Mouse (Mus musculus): ENCODE results near the gene Smad1. TPM values are rescaled to one million over a fixed set of nuclear protein-coding genes. Genes with fewer than 3 reads are reported as not detected.

Smad1 gene
- polyA plus RNA-seq, 1 experiment: 0.51 TPM

DNA sequence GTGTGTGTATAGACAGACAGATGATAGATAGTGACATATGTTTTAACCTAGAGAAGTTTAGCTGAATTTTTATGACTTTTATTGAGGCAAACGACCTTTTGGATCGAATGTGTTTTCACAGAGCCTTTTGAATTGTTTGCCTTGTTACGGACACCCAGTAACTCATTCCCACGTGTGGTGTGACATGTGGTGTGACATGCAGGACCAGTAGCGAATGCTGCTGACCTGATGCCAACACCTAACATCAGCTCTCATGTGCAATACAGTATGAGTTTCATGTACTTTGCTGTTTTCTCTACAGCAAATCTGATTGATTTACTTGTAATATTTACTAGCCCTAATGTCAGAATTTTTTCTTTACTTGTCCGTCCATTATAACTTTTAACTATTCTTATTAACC is 53.5 kb downstream of the Smad1 start:
- no peak for TF ChIP-seq GATA1 (IDR thresholded peaks at IDR 0.05; ENCODE audit: low read length)

DNA sequence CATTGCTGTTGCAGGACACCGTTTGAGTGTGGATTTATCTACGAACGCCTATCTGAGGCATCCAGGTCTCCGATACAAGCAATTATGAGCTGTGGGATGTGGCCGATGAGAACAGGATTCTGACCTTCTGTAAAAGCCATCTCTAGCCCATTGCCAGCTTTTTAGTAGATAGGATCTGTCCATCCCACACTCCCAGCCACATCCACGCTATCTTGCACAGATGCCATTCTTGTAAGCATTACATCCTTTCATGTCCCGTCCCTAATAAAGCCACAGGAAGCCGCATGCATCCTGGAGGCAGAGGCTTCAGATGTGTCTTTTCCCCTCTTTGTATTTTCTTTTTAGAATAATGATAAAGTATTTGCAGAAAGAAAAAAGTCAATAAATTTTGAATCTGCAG is 58.1 kb downstream of the Smad1 start:
- TF ChIP-seq GATA1 (IDR thresholded peaks at IDR 0.05; ENCODE audit: low read length): no peak

DNA sequence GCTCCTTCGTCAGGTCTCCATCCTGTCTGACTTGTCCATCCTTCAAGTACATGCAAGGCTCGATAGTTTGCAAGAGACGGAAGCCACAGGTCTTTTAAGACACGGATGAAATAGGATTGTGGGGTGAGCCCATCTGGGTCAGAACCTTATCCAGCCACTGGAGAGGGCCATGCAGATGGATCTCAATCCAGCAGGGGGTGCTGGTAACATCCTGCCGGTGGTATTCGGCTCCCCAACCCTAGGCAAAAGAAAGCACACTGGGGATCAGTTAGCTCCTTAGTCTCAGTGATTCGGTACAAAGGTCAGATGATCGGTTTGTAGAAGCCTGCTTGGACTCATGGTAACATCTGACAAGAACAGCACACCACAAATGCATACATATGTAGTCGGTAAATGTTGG is 59.8 kb downstream of the Smad1 start:
- no peak for TF ChIP-seq GATA1 (IDR thresholded peaks at IDR 0.05; ENCODE audit: low read length)

DNA sequence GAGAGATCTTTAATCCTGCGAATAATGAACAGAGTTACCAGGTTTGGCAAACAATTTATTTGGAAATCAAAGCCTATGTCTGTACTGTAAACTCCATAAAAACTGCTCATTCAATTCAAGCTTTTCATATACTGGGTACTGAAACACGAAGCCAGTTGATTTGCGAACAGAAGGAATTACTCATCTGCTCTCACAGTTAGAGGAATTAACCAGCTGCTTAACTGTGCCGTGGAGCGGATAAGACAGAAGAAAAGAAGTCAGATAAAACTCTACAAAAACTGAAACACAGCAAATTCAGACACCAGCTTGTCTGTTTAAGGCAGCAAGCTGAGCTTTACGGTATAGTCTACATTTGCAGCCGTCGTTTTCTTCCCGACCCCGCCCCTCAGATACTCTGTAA is 60.7 kb downstream of the Smad1 start:
- TF ChIP-seq GATA1 (IDR thresholded peaks at IDR 0.05; ENCODE audit: low read length): no peak

DNA sequence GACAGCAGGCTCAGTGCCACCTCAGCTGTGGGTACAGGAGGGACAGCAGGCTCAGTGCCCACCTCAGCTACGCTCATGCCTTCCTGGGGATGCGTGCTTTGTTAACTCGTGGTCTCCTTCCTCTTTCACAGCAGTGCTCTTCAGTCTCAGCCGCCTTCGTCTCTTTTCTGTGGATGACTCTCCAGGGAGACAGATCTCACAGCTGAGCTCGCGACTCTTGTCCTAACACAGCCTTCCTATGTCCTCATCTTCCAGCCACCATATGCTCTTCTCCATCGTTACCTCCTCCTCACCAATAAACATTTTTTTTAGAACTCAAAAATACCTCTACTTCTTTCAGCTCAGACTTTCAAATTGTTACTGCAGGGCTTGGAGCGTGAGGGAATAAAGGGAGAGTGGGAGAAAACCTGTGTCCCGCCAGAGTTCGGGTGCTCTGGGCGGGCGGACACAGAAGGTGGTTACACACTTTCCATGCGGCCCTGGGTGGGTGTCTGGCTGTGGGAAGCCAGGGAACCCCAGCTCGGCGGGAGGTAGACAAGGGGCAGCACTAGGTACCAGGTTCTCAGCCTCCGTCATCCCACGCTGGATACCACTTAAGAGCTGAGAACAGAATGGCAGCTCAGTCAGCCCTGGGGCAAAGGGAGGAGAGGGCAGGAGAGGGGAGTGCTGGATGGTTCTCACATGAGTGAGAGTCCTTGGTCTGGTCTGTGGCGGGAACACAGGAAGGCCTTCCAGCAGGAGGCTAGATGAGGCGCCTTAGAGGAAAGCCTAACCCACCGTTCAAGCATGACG is 67.0 kb downstream of the Smad1 start:
- no peak for TF ChIP-seq GATA1 (IDR thresholded peaks at IDR 0.05; ENCODE audit: low read length)

DNA sequence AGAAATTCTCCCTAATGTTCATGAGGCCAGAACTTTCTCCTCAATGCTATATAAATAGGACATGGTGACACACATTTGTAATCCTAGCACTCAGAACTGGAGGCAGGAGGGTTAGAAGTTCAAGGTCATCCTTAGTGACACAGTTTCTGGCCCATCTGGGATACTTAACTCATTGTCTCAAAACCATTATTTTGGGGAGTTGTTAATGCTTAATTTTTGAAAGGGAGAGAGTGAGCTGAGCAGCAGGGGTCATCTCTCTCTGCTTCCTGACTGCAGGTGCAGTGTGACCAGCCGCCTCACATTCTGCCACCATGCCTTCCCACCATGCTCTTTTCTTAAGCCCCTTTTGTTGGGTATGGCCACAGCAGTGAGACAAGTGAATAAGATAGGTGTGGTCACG is 67.7 kb downstream of the Smad1 start:
- TF ChIP-seq GATA1 (IDR thresholded peaks at IDR 0.05; ENCODE audit: low read length): no peak

DNA sequence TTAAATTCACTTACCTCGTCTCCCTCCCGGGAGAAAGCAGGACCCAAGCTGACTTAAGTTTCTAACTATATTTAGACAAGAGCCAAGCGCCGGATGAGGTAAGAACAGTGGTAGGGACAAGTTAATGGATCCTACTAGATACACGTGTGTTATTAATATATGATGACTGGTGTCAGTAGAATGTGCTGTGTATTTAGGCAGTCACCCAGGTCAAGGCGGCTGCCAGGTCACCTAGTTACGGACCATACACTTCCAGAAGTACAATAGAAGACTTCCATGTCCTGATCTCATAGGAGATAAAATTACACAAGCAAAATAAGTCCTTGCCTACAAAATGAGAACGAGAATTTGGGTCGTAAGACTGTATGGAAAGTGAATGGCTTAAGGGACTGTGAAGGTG is 68.3 kb downstream of the Smad1 start:
- TF ChIP-seq GATA1 (IDR thresholded peaks at IDR 0.05; ENCODE audit: low read length): no peak

DNA sequence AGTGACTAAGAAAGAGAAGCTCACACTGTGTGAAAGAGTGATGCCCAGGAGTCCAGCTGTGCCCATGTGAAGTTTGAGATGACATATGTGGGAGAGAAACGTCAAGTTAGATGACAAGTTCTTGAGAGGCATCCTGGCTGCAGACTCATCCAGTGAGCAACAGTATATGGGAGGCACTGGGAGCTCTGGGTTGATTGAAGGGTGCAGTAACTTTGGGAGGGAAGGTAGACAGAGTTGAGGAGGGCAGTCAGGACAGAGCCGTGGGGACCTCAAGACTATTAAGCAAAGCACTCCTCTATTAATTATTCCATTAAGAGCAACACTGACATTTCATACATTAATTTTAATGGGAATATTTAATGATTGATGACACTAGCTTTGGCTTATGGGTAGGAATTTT is 69.6 kb downstream of the Smad1 start:
- no peak for TF ChIP-seq GATA1 (IDR thresholded peaks at IDR 0.05; ENCODE audit: low read length)

DNA sequence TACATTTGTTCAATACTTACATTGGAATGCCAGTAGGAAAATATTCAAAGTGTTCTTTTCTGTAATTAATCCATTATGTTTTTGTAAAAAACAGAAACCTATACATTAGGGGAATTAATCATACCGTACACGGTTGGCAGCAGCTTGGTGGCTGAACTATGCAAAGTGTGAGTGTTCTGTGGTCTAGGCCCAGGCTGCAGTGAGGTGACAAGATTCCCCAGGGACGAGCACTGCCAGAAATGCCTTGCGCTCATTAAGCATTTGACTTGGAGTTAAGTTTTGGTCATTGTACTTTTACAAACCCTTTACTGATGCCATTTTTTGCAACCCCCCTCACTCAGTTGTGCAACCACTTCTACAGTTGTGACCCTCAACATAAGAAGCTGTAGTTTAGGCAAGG is 70.1 kb downstream of the Smad1 start:
- no peak for TF ChIP-seq GATA1 (IDR thresholded peaks at IDR 0.05; ENCODE audit: low read length)

DNA sequence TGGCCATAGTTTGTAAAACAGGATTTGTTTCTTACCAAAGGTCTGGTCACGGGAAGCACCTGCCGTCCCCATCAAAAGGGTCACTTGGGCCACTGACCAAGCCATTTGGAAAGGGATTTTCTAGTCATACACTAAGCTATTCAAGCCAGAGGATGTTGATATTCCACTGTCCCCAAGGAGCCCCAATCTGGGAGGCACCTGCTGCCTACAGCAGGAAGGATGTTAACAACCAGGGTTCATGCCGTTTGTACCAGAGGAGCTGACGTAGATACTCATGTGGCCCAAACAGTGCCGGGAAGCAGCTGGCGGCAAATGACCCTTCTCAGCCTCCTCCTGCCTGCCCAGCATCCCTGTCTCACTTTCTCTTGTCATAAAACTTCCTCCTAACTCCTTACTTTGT is 73.8 kb downstream of the Smad1 start:
- no peak for TF ChIP-seq GATA1 (IDR thresholded peaks at IDR 0.05; ENCODE audit: low read length)

DNA sequence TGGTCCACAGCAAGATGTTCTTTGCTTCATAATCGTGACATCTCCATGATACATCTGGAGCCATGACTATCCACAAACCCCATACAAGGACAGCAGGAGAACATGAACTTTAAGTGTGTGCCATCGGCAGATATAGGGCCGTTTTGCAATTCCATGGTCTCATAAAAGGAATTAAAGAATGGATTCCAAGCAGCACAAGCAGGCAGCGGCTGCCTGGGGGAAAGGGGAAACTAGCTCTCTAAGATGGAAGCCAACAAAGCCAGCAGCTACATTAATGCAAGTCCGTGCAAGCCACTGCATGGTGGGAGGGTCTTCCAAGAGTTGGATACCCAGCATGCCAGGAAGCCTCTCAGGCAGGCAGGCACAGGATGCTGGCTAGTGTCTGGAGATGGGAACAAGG is 74.4 kb downstream of the Smad1 start:
- no peak for TF ChIP-seq GATA1 (IDR thresholded peaks at IDR 0.05; ENCODE audit: low read length)

DNA sequence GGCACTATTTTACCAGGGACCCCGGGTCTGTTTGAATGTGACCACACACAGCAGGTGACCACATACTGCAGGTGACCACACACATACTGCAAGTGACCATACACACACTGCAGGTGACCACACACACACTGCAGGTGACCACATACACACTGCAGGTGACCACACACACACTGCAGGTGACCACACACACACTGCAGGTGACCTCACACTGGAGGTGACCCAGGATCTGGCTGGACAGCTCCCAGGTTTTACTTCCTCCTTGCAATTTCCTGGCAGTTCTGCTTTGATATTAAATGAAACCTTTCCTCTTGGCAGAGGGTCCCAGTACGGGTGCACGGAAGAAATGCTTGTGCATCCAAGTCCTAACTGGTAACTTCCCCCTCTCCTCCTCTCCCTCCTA is 75.3 kb downstream of the Smad1 start:
- TF ChIP-seq GATA1 (IDR thresholded peaks at IDR 0.05; ENCODE audit: low read length): no peak

DNA sequence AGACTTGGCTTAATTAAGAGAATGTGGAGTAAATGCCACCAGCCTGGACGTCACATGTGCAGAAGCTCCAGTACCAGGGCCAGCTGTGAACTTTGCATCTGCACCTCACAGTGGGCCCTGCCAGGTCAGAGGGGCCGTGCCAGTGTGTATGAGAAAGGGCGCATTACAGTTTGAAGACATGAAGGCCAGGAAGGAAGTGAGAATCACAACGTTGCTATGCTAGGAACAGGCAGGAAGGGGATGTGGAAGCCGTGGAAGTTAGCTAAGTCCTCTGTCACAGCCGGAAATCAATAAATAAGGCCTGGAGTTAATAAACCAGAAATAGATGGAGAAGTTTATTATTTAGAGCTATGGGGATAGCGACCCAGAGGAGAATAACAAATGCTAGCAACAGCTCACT is 76.2 kb downstream of the Smad1 start:
- no peak for TF ChIP-seq GATA1 (IDR thresholded peaks at IDR 0.05; ENCODE audit: low read length)

DNA sequence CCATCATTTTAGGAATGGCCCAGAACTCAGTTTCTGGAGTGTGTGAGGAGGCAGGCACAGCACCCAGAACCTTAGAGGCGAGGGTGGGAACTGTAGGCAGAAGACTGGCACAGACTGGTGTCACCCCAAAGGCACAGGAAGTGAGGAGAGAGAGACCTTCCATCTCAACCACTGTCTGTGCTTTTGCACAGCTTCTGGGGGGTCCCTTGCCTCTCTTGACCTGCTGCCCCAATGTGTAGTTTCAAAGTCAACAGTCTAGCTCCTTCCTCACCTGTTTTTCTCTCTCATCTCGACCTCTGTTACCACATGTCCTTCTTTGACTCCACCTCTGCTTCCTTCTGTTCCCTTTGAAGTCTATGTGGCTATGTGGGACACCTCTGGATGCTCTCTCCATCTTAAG is 88.5 kb downstream of the Smad1 start:
- TF ChIP-seq GATA1 (IDR thresholded peaks at IDR 0.05; ENCODE audit: low read length): no peak

DNA sequence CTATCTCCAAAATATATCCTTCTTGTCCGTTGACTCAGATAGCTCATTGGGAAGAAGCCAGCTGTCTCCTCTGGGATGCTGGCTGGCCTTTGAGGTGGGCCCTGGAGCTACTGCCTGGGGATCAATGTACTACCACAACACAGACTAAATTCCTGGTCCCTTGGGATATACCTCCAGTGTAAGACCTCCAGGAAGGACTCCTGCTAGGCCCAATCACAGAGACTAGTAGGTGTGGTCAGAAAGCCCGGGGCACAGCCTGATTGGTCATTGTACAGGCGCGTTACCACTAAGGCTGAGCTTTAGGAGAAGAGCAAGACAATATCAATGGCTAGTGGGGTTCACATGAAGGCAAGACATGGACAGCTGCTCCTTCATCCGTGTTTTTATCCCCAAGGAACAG is 93.4 kb downstream of the Smad1 start:
- no peak for TF ChIP-seq GATA1 (IDR thresholded peaks at IDR 0.05; ENCODE audit: low read length)

DNA sequence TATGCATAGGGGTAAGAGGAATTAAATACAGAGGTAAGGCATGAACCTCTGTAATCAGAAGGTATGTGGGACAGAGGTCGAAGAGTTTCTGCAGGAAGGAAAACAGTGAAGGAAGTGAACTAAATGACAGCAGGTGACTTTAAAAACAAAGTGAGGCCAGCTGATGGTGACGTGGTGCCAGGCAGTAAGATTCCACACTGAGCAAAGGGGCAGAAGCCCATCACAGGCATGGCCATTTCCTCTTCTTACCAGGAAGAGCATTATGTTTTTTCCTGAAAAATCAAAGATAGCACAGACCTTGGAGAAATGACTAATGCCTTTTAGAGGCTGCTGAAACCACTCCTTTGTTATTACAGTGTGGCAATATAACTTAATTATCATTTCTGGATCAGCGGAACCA is 97.8 kb downstream of the Smad1 start:
- no peak for TF ChIP-seq GATA1 (IDR thresholded peaks at IDR 0.05; ENCODE audit: low read length)

DNA sequence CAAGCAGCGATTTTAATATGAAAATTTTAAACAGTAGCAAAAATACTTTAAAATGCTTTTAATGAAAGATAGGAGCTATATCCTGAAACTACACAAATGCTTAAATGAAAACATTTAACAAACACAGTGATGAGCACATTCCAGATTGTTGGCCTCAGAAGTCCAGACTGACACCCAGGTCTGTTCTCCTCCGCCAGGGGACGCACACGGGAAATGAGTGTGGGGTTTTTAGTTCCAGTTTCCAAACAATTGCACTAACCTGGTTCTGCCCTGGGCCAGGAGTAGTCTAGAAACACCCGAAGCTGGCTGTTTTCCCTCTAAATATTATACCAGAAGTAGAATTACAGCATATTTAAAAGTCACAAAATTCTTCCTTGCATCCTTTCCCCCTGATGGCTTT is 99.6 kb downstream of the Smad1 start:
- no peak for TF ChIP-seq GATA1 (IDR thresholded peaks at IDR 0.05; ENCODE audit: low read length)

DNA sequence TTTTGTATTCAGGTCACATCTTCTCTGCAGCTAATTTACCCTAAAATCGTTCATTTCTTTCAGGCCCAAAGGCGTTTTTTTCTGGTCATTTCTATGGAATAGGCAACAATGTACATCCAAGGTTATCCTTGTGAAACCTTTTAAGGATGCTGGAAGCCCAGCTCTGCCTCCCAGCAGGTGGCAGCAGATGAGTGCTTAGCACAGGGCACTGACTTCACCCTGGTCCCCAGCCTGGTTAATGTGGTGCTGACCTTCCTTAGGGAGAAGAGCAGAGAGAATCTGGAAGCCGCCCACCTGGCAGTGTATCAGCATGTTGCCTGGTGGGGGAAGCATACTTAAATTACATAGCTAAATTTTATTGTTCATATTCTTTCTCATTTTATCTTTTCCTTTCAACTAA is 101.6 kb downstream of the Smad1 start:
- TF ChIP-seq GATA1 (IDR thresholded peaks at IDR 0.05; ENCODE audit: low read length): no peak
